Mouse (Mus musculus): ENCODE measurements around the gene Kcna5. TPM values are rescaled to one million over a fixed set of nuclear protein-coding genes. Genes with fewer than 3 reads are reported as not detected.

Gene Kcna5
- polyA plus RNA-seq, 1 experiment, result not detected

DNA sequence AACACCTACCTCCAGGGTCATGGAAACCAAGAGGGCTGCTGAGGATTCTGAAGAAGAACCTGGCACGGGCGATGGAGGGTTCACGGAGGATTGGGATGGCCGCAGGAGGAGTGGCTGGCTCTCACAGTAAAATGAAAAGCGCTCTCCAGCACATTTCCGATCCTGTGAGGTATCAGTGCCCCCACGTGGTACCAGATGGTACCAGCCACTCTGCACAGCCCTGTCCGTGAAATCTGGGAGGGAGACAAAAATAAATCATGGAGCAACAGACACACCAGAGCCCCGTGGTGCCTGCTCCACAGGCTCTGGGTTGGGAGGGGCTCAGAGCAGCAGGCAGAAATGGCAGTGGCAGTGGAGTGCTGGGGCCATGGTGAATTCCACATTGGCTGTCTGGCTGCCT is 18.6 kb upstream of the Kcna5 start:
- H3K4me3 ChIP-seq (replicated peaks; ENCODE audit: control insufficient read depth, low read depth, low read length), result no peak overlapping the region

DNA sequence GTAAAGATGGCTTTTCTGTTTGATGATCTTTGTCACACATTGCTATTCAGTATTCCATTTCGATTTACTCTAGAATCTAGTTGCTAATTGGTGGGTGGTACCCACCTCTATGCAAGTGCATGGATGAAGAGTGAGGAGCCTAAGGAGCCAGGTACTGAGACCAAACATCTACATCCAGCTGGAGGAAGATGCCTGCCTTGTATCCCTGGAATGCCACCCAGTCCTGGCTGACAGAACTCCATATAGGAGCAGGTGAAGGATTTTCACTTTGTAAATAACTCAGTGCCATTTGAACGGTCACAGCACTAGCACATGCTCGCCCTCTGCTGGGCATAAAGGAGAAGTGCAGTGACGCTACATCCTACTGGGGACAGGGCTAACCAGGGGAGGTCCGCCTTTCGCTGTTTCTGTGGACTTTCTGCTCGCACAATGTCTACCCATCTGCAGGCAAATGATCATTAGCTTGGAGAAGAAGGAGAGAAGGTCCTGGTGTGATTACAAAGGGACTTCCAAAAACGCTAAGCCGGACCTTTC is 16.7 kb upstream of the Kcna5 start:
- no peak overlapping the region for H3K27ac ChIP-seq (ENCODE audit: control insufficient read depth, insufficient read depth, low read depth, low read length, poor library complexity)
- TF ChIP-seq CTCF (IDR thresholded peaks at IDR 0.05; ENCODE audit: control insufficient read depth, insufficient read depth, low read length) (peak; percentile 90), POLR2A (IDR thresholded peaks at IDR 0.05; ENCODE audit: borderline replicate concordance, control insufficient read depth, low read depth, low read length) (no peak)
- 15% methylated on average over 9 of the region's 9 CpGs for WGBS
- no peak overlapping the region for H3K4me3 ChIP-seq (replicated peaks; ENCODE audit: control insufficient read depth, low read depth, low read length)
- H3K4me1 ChIP-seq (ENCODE audit: control insufficient read depth, insufficient read depth, low read length), result no peaks in the 10 kb centered on the region

More for the DNA sequence above, 18.6 kb upstream of the Kcna5 start:
- Histone ChIP-seq H3K4me1 (ENCODE audit: control insufficient read depth, insufficient read depth, low read length) (no peaks in the 10 kb centered on the region), H3K27ac (ENCODE audit: control insufficient read depth, insufficient read depth, low read depth, low read length, poor library complexity) (no peak overlapping the region)
- WGBS, result 24% methylated on average over 9 of the region's 9 CpGs
- no peak for TF ChIP-seq POLR2A (IDR thresholded peaks at IDR 0.05; ENCODE audit: borderline replicate concordance, control insufficient read depth, low read depth, low read length)
- no peak for TF ChIP-seq CTCF (IDR thresholded peaks at IDR 0.05; ENCODE audit: control insufficient read depth, insufficient read depth, low read length)

- no peak for TF ChIP-seq POLR2A (IDR thresholded peaks at IDR 0.05; ENCODE audit: borderline replicate concordance, control insufficient read depth, low read depth, low read length)
- 78% methylated on average over 16 of the region's 16 CpGs for WGBS
- H3K27ac ChIP-seq (ENCODE audit: control insufficient read depth, insufficient read depth, low read depth, low read length, poor library complexity), result no peak overlapping the region
Observed at GRCm38 (mm10) chr6:126544107-126545036, 9.2 kb upstream of the Kcna5 start.

GRCm38 (mm10) chr6:126542724-126543123 is 7.5 kb upstream of the Kcna5 start:
- WGBS, result 76% methylated on average over 4 of the region's 4 CpGs
- H3K4me1 ChIP-seq (ENCODE audit: control insufficient read depth, insufficient read depth, low read length), result no peaks in the 10 kb centered on the region
- TF ChIP-seq POLR2A (IDR thresholded peaks at IDR 0.05; ENCODE audit: borderline replicate concordance, control insufficient read depth, low read depth, low read length) (no peak), CTCF (IDR thresholded peaks at IDR 0.05; ENCODE audit: control insufficient read depth, insufficient read depth, low read length) (no peak)
- no peak overlapping the region for H3K27ac ChIP-seq (ENCODE audit: control insufficient read depth, insufficient read depth, low read depth, low read length, poor library complexity)
- no peak overlapping the region for H3K4me3 ChIP-seq (replicated peaks; ENCODE audit: control insufficient read depth, low read depth, low read length)

More at GRCm38 (mm10) chr6:126544107-126545036, 9.2 kb upstream of the Kcna5 start:
- Histone ChIP-seq H3K4me3 (replicated peaks; ENCODE audit: control insufficient read depth, low read depth, low read length) (no peak overlapping the region), H3K4me1 (ENCODE audit: control insufficient read depth, insufficient read depth, low read length) (no peaks in the 10 kb centered on the region)

DNA sequence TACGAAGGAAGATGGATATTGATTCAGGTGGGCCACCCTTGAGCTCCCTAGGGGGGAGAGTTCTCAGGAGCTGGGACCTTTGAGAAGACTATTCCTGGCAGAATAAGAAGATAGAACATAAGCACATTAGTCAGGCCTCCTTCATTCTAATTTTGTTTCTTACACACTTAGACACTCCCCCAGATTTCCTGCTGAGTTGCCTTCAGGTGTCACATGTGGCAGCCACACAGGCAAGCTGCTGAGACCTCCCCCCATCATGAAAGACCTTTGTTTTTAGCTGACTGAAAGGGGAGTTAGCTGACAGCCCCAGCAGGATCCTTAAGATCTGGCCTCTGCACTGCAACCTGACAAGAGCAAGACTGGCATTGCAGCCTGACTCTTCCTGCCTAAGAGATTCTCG is 2.3 kb upstream of the Kcna5 start:
- H3K27ac ChIP-seq (ENCODE audit: control insufficient read depth, insufficient read depth, low read depth, low read length, poor library complexity), result no peak overlapping the region
- TF ChIP-seq CTCF (IDR thresholded peaks at IDR 0.05; ENCODE audit: control insufficient read depth, insufficient read depth, low read length), result no peak
- TF ChIP-seq POLR2A (IDR thresholded peaks at IDR 0.05; ENCODE audit: borderline replicate concordance, control insufficient read depth, low read depth, low read length), result no peak
- H3K4me3 ChIP-seq (replicated peaks; ENCODE audit: control insufficient read depth, low read depth, low read length), result no peak overlapping the region
- 57% methylated on average over 2 of the region's 2 CpGs for WGBS
- no peaks in the 10 kb centered on the region for H3K4me1 ChIP-seq (ENCODE audit: control insufficient read depth, insufficient read depth, low read length)

GRCm38 (mm10) chr6:126536926-126537325 is 1.7 kb upstream of the Kcna5 start:
- 80% methylated on average over 4 of the region's 4 CpGs for WGBS
- TF ChIP-seq CTCF (IDR thresholded peaks at IDR 0.05; ENCODE audit: control insufficient read depth, insufficient read depth, low read length) (no peak), POLR2A (IDR thresholded peaks at IDR 0.05; ENCODE audit: borderline replicate concordance, control insufficient read depth, low read depth, low read length) (no peak)
- H3K4me3 ChIP-seq (replicated peaks; ENCODE audit: control insufficient read depth, low read depth, low read length), result no peak overlapping the region
- H3K27ac ChIP-seq (ENCODE audit: control insufficient read depth, insufficient read depth, low read depth, low read length, poor library complexity), result no peak overlapping the region
- no peaks in the 10 kb centered on the region for H3K4me1 ChIP-seq (ENCODE audit: control insufficient read depth, insufficient read depth, low read length)

GRCm38 (mm10) chr6:126535911-126536270 is 679 bp upstream of the Kcna5 start:
- WGBS, result 50% methylated on average over 1 of the region's 1 CpGs
- TF ChIP-seq POLR2A (IDR thresholded peaks at IDR 0.05; ENCODE audit: borderline replicate concordance, control insufficient read depth, low read depth, low read length) (no peak), CTCF (IDR thresholded peaks at IDR 0.05; ENCODE audit: control insufficient read depth, insufficient read depth, low read length) (no peak)
- Histone ChIP-seq H3K4me3 (replicated peaks; ENCODE audit: control insufficient read depth, low read depth, low read length) (no peak overlapping the region), H3K4me1 (ENCODE audit: control insufficient read depth, insufficient read depth, low read length) (no peaks in the 10 kb centered on the region), H3K27ac (ENCODE audit: control insufficient read depth, insufficient read depth, low read depth, low read length, poor library complexity) (no peak overlapping the region)

GRCm38 (mm10) chr6:126534531-126535207 is 543 bp downstream of the Kcna5 start:
- TF ChIP-seq CTCF (IDR thresholded peaks at IDR 0.05; ENCODE audit: control insufficient read depth, insufficient read depth, low read length), result no peak
- TF ChIP-seq POLR2A (IDR thresholded peaks at IDR 0.05; ENCODE audit: borderline replicate concordance, control insufficient read depth, low read depth, low read length), result no peak
- H3K4me1 ChIP-seq (ENCODE audit: control insufficient read depth, insufficient read depth, low read length), result no peaks in the 10 kb centered on the region
- no peak overlapping the region for H3K27ac ChIP-seq (ENCODE audit: control insufficient read depth, insufficient read depth, low read depth, low read length, poor library complexity)
- WGBS, result 12% methylated on average over 31 of the region's 31 CpGs
- no peak overlapping the region for H3K4me3 ChIP-seq (replicated peaks; ENCODE audit: control insufficient read depth, low read depth, low read length)
